Mouse (Mus musculus): ENCODE measurements at regions not wholly inside any gene's neighbourhood (a gene's known extent, or its start where the extent isn't known, plus 50 kb on each side); places are given as distances from the start of the nearest gene placed in this dataset.

GRCm38 (mm10) chr2:142964340-142964739 is 63.0 kb upstream of the Kif16b start:
- DNase-seq (ENCODE audit: low read depth) = no peak

- DNase-seq (ENCODE audit: low read depth) = peak; percentile 20
Measured at GRCm38 (mm10) chr2:142967250-142967649, 65.9 kb upstream of the Kif16b start.

- no peak for DNase-seq (ENCODE audit: low read depth)
Measured at GRCm38 (mm10) chr2:142980771-142981170, 79.4 kb upstream of the Kif16b start.

- no peak for DNase-seq (ENCODE audit: low read depth)
Measured at GRCm38 (mm10) chr2:142988691-142989090, 74.1 kb upstream of the Snrpb2 start.

- no peak for DNase-seq (ENCODE audit: low read depth)
Measured at GRCm38 (mm10) chr2:142996088-142996487, 66.8 kb upstream of the Snrpb2 start.

GRCm38 (mm10) chr2:143002874-143003273 is 60.0 kb upstream of the Snrpb2 start:
- no peak for DNase-seq (ENCODE audit: low read depth)

- no peak for DNase-seq (ENCODE audit: low read depth)
Measured at GRCm38 (mm10) chr2:143003341-143003740, 59.5 kb upstream of the Snrpb2 start.

- DNase-seq (ENCODE audit: low read depth) = no peak
Measured at GRCm38 (mm10) chr2:143011380-143011779, 51.5 kb upstream of the Snrpb2 start.
